Mouse (Mus musculus) lung, postnatal 0 days (tissue): ENCODE measurements at regions not wholly inside any gene's neighbourhood (a gene's known extent, or its start where the extent isn't known, plus 50 kb on each side); places are given as distances from the start of the nearest gene placed in this dataset.
A peak's percentile ranks its signal among the peaks of the same experiment; 100 is the strongest.

Experiments
- ATAC-seq: fragments of 200-750 bp; cut with Nextera tagmentation; 2 replicates; pipeline ENCODE4 v1.8.0; 2017; ENCODE audit warnings: moderate library complexity
- DNase-seq: peaks from one replicate; pipeline ENCODE4 v3.0.0-alpha.2; 2016; ENCODE audit warnings: low spot score
- H3K27ac ChIP-seq: fragments of 300-500 bp; sonication (generic); 2 replicates; pipeline ENCODE4 v1.5.1; 2014; ENCODE audit warnings: antibody characterized with exemption, mild to moderate bottlenecking, low read length, mixed read lengths
- H3K27me3 ChIP-seq: fragments of 300-500 bp; sonication (generic); replicated peaks from 2 replicates; pipeline ENCODE4 v1.6.1; 2014; ENCODE audit warnings: low read length, mixed read lengths; ENCODE audit not compliant: insufficient read depth
- H3K36me3 ChIP-seq: fragments of 300-500 bp; sonication (generic); 2 replicates; pipeline ENCODE4 v1.6.1; 2014; ENCODE audit warnings: low read length, mixed read lengths; ENCODE audit not compliant: insufficient read depth
- H3K4me1 ChIP-seq: fragments of 300-500 bp; sonication (generic); 2 replicates; pipeline ENCODE4 v1.6.1; 2014; ENCODE audit warnings: antibody characterized with exemption, low read depth, low read length, mixed read lengths; ENCODE audit not compliant: insufficient read depth
- H3K4me2 ChIP-seq: fragments of 300-500 bp; sonication (generic); replicated peaks from 2 replicates; pipeline ENCODE4 v1.6.1; 2014; ENCODE audit warnings: low read depth, mild to moderate bottlenecking, low read length, moderate library complexity, mixed read lengths
- H3K4me3 ChIP-seq: fragments of 300-500 bp; sonication (generic); 2 replicates; pipeline ENCODE4 v1.5.1; 2014; ENCODE audit warnings: low read depth, low read length
- H3K9ac ChIP-seq: fragments of 300-500 bp; sonication (generic); replicated peaks from 2 replicates; pipeline ENCODE4 v1.6.1; 2014; ENCODE audit warnings: low read depth, mild to moderate bottlenecking
- H3K9me3 ChIP-seq: fragments of 300-500 bp; sonication (generic); 2 replicates; pipeline ENCODE4 v1.6.1; 2016; ENCODE audit warnings: low read length, mixed read lengths
- CTCF ChIP-seq: IDR thresholded peaks from 2 replicates; pipeline ENCODE4 v1.5.1; 2016; ENCODE audit warnings: antibody characterized with exemption, mild to moderate bottlenecking
- EP300 ChIP-seq: IDR thresholded peaks from 2 replicates; pipeline ENCODE4 v1.6.1; 2016; ENCODE audit warnings: antibody characterized with exemption, mild to moderate bottlenecking, control low read depth
- WGBS: fragments of 180-500 bp; shearing (Covaris S2); extraction: QIAGEN DNeasy Blood & Tissue Kit; methylation state at CpG from one replicate; pipeline ENCODE4 v1.1.7; 2014; 5-methylcytosine and 5-hydroxymethylcytosine counted together

DNA sequence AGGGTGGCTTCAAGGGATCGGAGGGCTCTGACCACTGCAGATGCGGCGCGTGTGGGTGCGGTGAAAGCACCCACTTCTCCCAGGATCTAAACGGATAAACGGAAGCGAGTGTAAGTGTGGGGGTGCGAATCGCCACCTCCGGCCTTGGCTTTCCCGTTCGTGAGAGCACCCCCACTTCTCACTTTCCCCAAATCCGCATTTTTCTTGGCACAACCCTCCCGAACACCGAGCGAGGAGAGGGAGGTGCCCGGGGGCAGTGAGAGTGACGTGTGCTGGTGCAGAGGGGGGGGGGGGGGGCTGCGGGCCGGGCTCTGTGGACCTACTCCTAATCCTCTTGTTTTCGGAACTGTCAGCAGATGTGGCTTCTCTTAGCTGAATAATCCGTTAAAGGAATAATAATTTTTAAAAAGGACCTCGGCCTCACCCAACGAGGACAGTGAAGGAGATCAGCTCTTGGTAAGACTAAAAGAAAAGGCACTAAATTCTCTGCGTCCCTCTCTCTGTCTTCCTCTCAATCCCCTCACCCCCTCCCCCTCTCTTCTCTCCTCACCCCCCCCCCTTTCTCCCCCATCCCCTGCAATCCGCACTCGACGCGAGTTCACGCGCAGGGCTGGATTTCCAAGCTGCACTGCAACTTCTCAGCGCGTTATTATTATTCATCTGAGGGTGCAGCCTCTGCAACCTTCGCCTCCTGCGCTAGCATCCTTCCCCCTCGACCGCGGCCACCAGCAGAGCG, 483.8 kb downstream of the Prss52 start:
- ATAC-seq (no peak), DNase-seq (no peak)
- Histone ChIP-seq H3K9me3 (no peaks in the 10 kb centered on the region), H3K9ac (no peak overlapping the region), H3K4me2 (peak overlapping the region; percentile 80), H3K27me3 (peaks cover 80% of the 10 kb centered on the region), H3K36me3 (no peaks in the 10 kb centered on the region), H3K27ac (no peak overlapping the region), H3K4me3 (peak overlapping the region; percentile 49), H3K4me1 (0 out of 2 replicates have a peak, but pooled peaks cover 6% of the 10 kb centered on the region)
- under 1% methylated on average over 40 of the region's 40 CpGs for WGBS
- TF ChIP-seq EP300 (no peak), CTCF (no peak)

GRCm38 (mm10) chr14:64588561-64588960, 484.5 kb downstream of the Prss52 start:
- H3K27ac ChIP-seq, result no peak overlapping the region
- H3K9ac ChIP-seq, result no peak overlapping the region
- no peaks in the 10 kb centered on the region for H3K36me3 ChIP-seq
- no peaks in the 10 kb centered on the region for H3K9me3 ChIP-seq
- TF ChIP-seq EP300 (no peak), CTCF (no peak)
- 0 out of 2 replicates have a peak, but pooled peaks cover 6% of the 10 kb centered on the region for H3K4me1 ChIP-seq
- peaks cover 77% of the 10 kb centered on the region for H3K27me3 ChIP-seq
- 1% methylated on average over 23 of the region's 23 CpGs for WGBS
- no peak for DNase-seq
- no peak for ATAC-seq
- no peak overlapping the region for H3K4me2 ChIP-seq
- no peak overlapping the region for H3K4me3 ChIP-seq

GRCm38 (mm10) chr14:64589126-64589525, 485.0 kb downstream of the Prss52 start:
- no peaks in the 10 kb centered on the region for H3K36me3 ChIP-seq
- WGBS, result 0% methylated on average over 2 of the region's 2 CpGs
- H3K4me1 ChIP-seq, result 0 out of 2 replicates have a peak, but pooled peaks cover 6% of the 10 kb centered on the region
- H3K9me3 ChIP-seq, result no peaks in the 10 kb centered on the region
- 0 out of 2 replicates have a peak overlapping the region, but pooled peaks have one; percentile 33 for H3K4me2 ChIP-seq
- no peak overlapping the region for H3K27ac ChIP-seq
- ATAC-seq, result no peak
- TF ChIP-seq EP300 (no peak), CTCF (no peak)
- peaks cover 77% of the 10 kb centered on the region for H3K27me3 ChIP-seq
- DNase-seq, result no peak
- H3K9ac ChIP-seq, result no peak overlapping the region
- no peak overlapping the region for H3K4me3 ChIP-seq

- peaks cover 75% of the 10 kb centered on the region for H3K27me3 ChIP-seq
- H3K4me3 ChIP-seq, result peak overlapping the region; percentile 19
- H3K9me3 ChIP-seq, result no peaks in the 10 kb centered on the region
- H3K4me2 ChIP-seq, result peak overlapping the region; percentile 33
- TF ChIP-seq CTCF, result no peak
- no peak for TF ChIP-seq EP300
- 0 out of 2 replicates have a peak, but pooled peaks cover 6% of the 10 kb centered on the region for H3K4me1 ChIP-seq
- H3K36me3 ChIP-seq, result no peaks in the 10 kb centered on the region
- 1% methylated on average over 36 of the region's 41 CpGs for WGBS
- DNase-seq (no peak), ATAC-seq (no peak)
- H3K9ac ChIP-seq, result no peak overlapping the region
- no peak overlapping the region for H3K27ac ChIP-seq
Observed at GRCm38 (mm10) chr14:64589571-64590547, 485.8 kb downstream of the Prss52 start.

GRCm38 (mm10) chr14:64590611-64591010, 486.5 kb downstream of the Prss52 start:
- 3% methylated on average over 15 of the region's 15 CpGs for WGBS
- Histone ChIP-seq H3K4me3 (peak overlapping the region; percentile 19; the same call in 1 of the 2 replicates), H3K36me3 (no peaks in the 10 kb centered on the region), H3K4me2 (peak overlapping the region; percentile 33; the same call in 1 of the 2 replicates), H3K9me3 (no peaks in the 10 kb centered on the region), H3K27ac (no peak overlapping the region), H3K4me1 (0 out of 2 replicates have a peak, but pooled peaks cover 6% of the 10 kb centered on the region), H3K9ac (no peak overlapping the region), H3K27me3 (peaks cover 68% of the 10 kb centered on the region)
- DNase-seq (no peak), ATAC-seq (no peak)
- TF ChIP-seq CTCF, result no peak
- TF ChIP-seq EP300, result no peak
